Mouse (Mus musculus) subcutaneous adipose tissue, adult 2 months (tissue): ENCODE measurements around the gene Nup98. TPM values are rescaled to one million over a fixed set of nuclear protein-coding genes. Genes with fewer than 3 reads are reported as not detected.

ENCODE experiments used
- polyA plus RNA-seq: library from polyadenylated mRNA; depleted of rRNA; stranded (reverse); fragments of >200 nt; gene quantifications from 2 replicates; pipeline ENCODE4 v1.2.3, GENCODE M21; 2012; ENCODE audit warnings: low replicate concordance; rRNA removed

Gene Nup98
- polyA plus RNA-seq, result 14.6 and 24.5 TPM in 2 replicates

DNA sequence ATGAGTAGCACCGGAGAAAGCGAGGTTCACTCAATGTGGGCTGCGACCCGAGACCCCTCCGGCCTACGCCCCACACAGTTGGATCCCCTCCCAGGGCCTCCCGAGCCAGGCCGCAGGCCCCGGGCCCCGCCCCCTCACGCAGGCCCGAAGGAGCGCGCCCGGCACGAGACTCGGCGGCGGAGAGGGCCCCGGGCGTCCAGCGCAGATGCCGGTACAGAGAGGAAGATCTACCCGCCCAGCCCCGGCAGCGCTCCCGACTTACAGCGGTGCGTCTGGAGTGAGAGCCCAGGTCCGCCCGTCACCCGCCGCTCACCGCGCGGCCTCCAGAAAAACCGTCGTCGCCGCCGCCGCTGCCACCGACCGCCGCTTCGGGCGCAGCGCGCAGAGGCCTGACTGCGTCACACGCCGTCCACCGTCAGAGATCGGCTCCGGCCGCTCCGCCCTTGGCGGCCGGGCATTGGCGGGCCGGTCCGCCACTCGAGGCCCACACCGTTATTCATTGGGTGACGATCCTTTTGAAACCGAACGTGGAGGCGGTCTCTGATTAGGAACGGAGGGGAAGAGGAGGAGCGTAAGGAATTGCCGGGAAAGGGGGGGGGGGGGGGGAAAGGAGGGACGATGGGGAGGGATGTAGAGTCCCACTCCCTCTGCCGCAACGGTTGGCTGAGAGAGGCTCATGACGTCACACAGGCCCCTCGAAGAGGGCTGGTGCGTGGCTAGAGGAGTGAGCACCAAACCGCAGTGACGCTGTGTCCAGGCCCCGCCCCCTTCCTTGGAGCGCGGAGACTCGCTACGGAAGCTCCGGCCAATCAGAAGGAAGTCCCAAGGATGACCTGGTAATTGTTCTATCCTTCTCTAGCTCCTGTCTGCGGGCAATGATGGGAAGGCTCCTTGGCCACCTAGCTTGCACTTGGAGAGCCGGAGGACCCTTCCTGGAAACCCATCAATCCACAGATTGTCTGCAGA, at the start of gene Nup98, which contains the start of gene Pgap2:
Gene Nup98, minus strand, starts transcription at position 421 of the 966 bp plus-strand sequence.
Gene Pgap2, plus strand, starts transcription at position 453 of the 966 bp plus-strand sequence.

DNA sequence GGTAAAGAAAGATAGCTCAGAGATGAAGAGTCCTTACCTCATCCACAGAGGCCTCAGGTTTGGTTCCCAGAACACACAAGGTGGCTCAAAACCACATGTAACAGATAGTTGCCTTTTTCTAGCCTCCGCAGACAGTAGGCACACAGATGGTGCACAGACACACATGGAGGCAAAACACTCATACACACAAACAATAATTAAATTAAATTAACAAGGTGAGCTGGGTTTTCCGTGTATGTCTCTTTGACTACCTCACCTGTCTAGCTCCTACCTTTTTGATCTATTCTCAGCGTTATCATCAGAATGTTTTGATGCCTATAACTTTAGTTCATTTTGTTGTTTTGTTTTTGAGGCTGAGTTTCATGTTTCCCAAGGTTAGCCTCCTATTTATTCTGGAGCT, 46.0 kb upstream of the Nup98 start, which contains the start of gene Rhog:
Gene Rhog, minus strand, starts transcription at position 101 of the 400 bp plus-strand sequence.

DNA sequence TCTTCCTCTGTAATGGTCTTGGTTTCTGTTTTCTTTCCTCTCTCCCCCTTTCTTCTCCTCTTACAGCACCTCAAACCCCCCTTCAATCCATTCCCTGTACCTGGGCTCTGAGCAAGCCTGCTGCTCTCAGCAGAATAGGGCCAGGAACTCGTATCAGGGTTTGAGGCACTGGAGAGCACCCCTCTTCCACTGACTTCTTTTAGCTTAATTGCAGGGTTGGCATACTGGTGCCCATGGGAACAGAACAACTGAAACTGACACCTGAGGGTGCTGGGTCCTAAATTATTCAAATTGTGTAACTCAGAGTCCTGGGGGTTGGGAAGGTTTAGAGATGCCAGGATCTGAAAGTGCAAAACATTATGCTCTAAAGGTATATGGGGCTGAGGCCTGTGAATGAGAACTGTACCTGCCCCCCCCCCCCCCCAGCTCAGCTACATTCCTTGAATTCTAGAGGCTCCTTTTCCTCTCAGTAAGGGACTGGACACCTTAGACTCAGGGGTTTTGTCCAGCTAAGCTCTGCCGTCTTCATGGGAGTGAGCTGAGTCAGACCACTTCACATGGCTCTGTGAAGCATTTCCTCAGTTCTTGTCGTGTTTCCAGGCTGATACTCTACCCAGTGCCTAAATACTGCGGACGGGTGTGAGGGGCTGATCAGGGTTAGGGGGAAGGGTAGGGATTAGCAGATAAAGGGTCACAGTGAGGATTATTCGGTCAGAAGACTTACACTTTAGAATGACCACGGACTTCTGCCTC, 93.2 kb downstream of the Nup98 start, which contains the start of gene Chrna10:
Gene Chrna10, minus strand, starts transcription at position 250 of the 753 bp plus-strand sequence.

DNA sequence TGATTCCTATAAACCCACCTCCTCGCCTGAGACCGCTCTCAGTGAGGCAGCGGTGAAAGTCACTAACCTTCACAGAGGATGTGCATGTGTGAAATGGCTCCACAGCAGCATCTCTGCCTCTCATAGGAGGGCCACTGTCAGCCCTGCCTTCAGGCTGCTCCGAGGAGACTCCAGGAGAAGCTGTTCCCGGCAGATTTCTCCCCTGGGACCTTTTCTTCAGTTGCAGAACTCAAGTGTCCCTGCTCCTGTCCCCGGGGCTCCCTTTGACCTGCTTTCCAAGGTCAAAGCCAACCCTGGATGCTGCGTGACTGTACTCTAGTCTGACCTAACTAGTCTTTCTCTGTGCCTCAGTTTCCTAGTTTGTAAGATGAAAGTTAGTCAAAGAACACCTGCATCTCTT, 100.8 kb downstream of the Nup98 start, which contains the start of gene Art5:
Gene Art5, minus strand, starts transcription at position 319 of the 400 bp plus-strand sequence.

DNA sequence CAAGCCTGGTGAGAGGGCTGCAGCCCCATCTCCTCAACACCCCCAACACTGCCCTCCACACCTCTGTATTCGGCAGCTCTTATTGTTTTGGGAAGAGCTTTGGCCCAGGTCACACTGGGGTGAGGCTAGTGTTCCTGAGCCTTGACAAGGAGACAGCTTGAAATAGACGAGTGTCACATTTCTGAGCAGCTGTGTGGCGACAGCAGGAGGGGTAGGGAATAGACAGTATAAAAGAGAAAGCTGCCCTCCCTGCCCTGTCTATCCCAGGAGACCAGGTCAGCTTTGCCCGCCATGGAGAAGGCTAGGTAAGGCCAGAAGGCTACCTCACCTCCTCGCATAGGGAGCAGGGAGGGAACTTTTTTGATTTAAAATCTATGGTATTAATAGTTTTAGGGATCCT, 108.5 kb downstream of the Nup98 start, which contains the start of gene Art1:
Gene Art1, plus strand, starts transcription at position 257 of the 400 bp plus-strand sequence.

DNA sequence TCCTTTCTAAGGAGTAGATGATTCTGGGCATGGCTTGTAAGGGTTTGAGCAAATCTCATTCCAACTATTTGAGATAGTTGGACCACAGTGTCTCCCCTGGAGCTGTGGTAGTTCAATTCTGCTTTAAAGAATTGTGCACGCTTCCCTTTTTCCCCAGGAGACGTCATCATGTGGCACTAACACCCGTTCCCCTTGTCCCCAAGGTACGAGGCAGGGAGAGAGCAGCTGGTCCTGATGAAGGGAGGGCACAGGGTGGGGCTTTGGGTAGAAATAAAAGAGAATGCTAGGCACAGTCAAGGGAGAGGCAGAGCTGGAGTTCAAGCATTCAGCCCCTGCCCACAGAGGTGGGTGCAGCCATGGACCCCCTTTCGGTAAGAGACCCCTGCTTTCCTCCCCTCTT, 127.2 kb downstream of the Nup98 start, which contains the start of gene Trpc2:
Gene Trpc2, plus strand, starts transcription at position 301 of the 400 bp plus-strand sequence.

Other genes with a start within 250 kb of the Nup98 start
- 15.3 and 21.4 TPM in 2 replicates for gene Il18bp, start 191.5 kb downstream of the Nup98 start, polyA plus RNA-seq
- 40.8 and 63.7 TPM in 2 replicates for gene Rnf121, start 144.7 kb downstream of the Nup98 start, polyA plus RNA-seq
- gene Xndc1, start 144.7 kb downstream of the Nup98 start, polyA plus RNA-seq, result 17.6 and 38.4 TPM in 2 replicates
- 2.3 and 5.2 TPM in 2 replicates for gene Xntrpc, start 144.5 kb downstream of the Nup98 start, polyA plus RNA-seq
- gene Trpc2, start 127.1 kb downstream of the Nup98 start, polyA plus RNA-seq, result 0.62 TPM in 1 of 2 replicates, not detected in the other
- 0.32 TPM in 1 of 2 replicates, not detected in the other for gene Art1, start 108.4 kb downstream of the Nup98 start, polyA plus RNA-seq
- gene Art5, start 100.7 kb downstream of the Nup98 start, polyA plus RNA-seq, result 0.53 and 0.95 TPM in 2 replicates
- 0.09 TPM in 1 of 2 replicates, not detected in the other for gene Chrna10, start 93.3 kb downstream of the Nup98 start, polyA plus RNA-seq
- gene Pgap2, start within 50 bp of the Nup98 start, polyA plus RNA-seq, result 82.8 and 130 TPM in 2 replicates
- gene Rhog, start 45.9 kb upstream of the Nup98 start, polyA plus RNA-seq, result 80.6 and 108 TPM in 2 replicates
- 62.2 and 89.1 TPM in 2 replicates for gene Stim1, start 57.6 kb upstream of the Nup98 start, polyA plus RNA-seq
- gene Rrm1, start 231.5 kb upstream of the Nup98 start, polyA plus RNA-seq, result 5.9 and 22.5 TPM in 2 replicates